Mouse (Mus musculus) heart, embryonic 16.5 days (tissue): ENCODE results near the gene Ugcg. TPM values are rescaled to one million over a fixed set of nuclear protein-coding genes. Genes with fewer than 3 reads are reported as not detected.

Source experiments
- ATAC-seq: fragments of 200-750 bp; cut with Nextera tagmentation; replicated peaks from 2 replicates; pipeline ENCODE4 v1.8.0; 2017; ENCODE audit warnings: moderate number of reproducible peaks; ENCODE audit not compliant: insufficient read depth, low FRiP score; ENCODE audit errors: extremely low read depth
- H3K27ac ChIP-seq: fragments of 300-500 bp; sonication (generic); 2 replicates; pipeline ENCODE4 v1.5.1; 2014; ENCODE audit warnings: mild to moderate bottlenecking, low read length, control low read depth, moderate library complexity
- H3K27me3 ChIP-seq: fragments of 300-500 bp; sonication (generic); 2 replicates; pipeline ENCODE4 v1.6.1; 2014; ENCODE audit warnings: low read length, mixed read lengths; ENCODE audit not compliant: control insufficient read depth, insufficient read depth
- H3K36me3 ChIP-seq: fragments of 300-500 bp; sonication (generic); 2 replicates; pipeline ENCODE4 v1.6.1; 2014; ENCODE audit not compliant: control insufficient read depth, insufficient read depth
- H3K4me1 ChIP-seq: fragments of 300-500 bp; sonication (generic); 2 replicates; pipeline ENCODE4 v1.6.1; 2014; ENCODE audit warnings: low read length, mixed read lengths; ENCODE audit not compliant: control insufficient read depth, insufficient read depth
- H3K4me2 ChIP-seq: fragments of 300-500 bp; sonication (generic); 2 replicates; pipeline ENCODE4 v1.6.1; 2014; ENCODE audit warnings: low read depth, mild to moderate bottlenecking, control low read depth, low read length
- H3K4me3 ChIP-seq: fragments of 300-500 bp; sonication (generic); 2 replicates; pipeline ENCODE4 v1.5.1; 2014; ENCODE audit warnings: mild to moderate bottlenecking, control low read depth, low read length
- H3K9ac ChIP-seq: fragments of 300-500 bp; sonication (generic); 2 replicates; pipeline ENCODE4 v1.6.1; 2014; ENCODE audit warnings: low read length, control low read depth
- H3K9me3 ChIP-seq: fragments of 300-500 bp; sonication (generic); replicated peaks from 2 replicates; pipeline ENCODE4 v1.6.1; 2016; ENCODE audit warnings: low read length; ENCODE audit not compliant: control insufficient read depth
- WGBS: fragments of 180-500 bp; shearing (Covaris S2); extraction: QIAGEN DNeasy Blood & Tissue Kit; methylation state at CpG from one replicate; pipeline ENCODE4 v1.1.7; 2014; 5-methylcytosine and 5-hydroxymethylcytosine counted together
- polyA plus RNA-seq: library from polyadenylated mRNA; unstranded; fragments of >200 nt; fragmentation: Nextera tagmentation; extraction: Ambion mirVana; gene quantifications from 2 replicates; pipeline ENCODE4 v1.2.1, GENCODE M21; 2015

The Ugcg gene
- polyA plus RNA-seq, 1 experiment from 2014 or later, result 8.0 TPM

GRCm38 (mm10) chr4:59265182-59265581 is 76.1 kb downstream of the Ugcg start:
- H3K4me1 ChIP-seq, result no peaks in the 10 kb centered on the region; the same call in 1 of the 2 replicates
- peaks cover 9% of the 10 kb centered on the region for H3K9me3 ChIP-seq
- H3K27me3 ChIP-seq, result no peaks in the 10 kb centered on the region
- H3K9ac ChIP-seq, result no peak overlapping the region
- ATAC-seq, result no peak
- H3K4me2 ChIP-seq, result no peak overlapping the region
- WGBS, result 83% methylated on average over 5 of the region's 5 CpGs
- H3K4me3 ChIP-seq, result no peak overlapping the region
- H3K27ac ChIP-seq, result no peak overlapping the region
- H3K36me3 ChIP-seq, result no peaks in the 10 kb centered on the region

GRCm38 (mm10) chr4:59265631-59266030 is 76.6 kb downstream of the Ugcg start:
- ATAC-seq, result no peak

More at GRCm38 (mm10) chr4:59265631-59266030, 76.6 kb downstream of the Ugcg start:
- Histone ChIP-seq H3K9me3 (peaks cover 9% of the 10 kb centered on the region), H3K36me3 (no peaks in the 10 kb centered on the region), H3K9ac (no peak overlapping the region), H3K4me2 (no peak overlapping the region), H3K4me1 (no peaks in the 10 kb centered on the region; the same call in 1 of the 2 replicates), H3K4me3 (no peak overlapping the region), H3K27me3 (no peaks in the 10 kb centered on the region), H3K27ac (no peak overlapping the region)
- WGBS, result 75% methylated on average over 5 of the region's 5 CpGs

Other genes starting within 250 kb of the Ugcg start
- gene Zkscan16, start 245.6 kb upstream of the Ugcg start, polyA plus RNA-seq, result 0.06 TPM in 1 of 2 replicates, not detected in the other
- gene Ptgr1, start 202.1 kb upstream of the Ugcg start, polyA plus RNA-seq, result 14.5 and 16.1 TPM in 2 replicates
- 7.9 and 9.6 TPM in 2 replicates for gene Dnajc25, start 194.2 kb upstream of the Ugcg start, polyA plus RNA-seq
- gene Gm20503, start 186.0 kb upstream of the Ugcg start, polyA plus RNA-seq, result 8.2 and 12.4 TPM in 2 replicates
- 34.2 and 40.9 TPM in 2 replicates for gene Gng10, start 154.2 kb upstream of the Ugcg start, polyA plus RNA-seq
- not detected in 2 replicates for gene AI481877, start 50.3 kb upstream of the Ugcg start, polyA plus RNA-seq
- gene Susd1, start 249.4 kb downstream of the Ugcg start, polyA plus RNA-seq, result 4.7 and 7.5 TPM in 2 replicates